Mouse (Mus musculus) B cell, adult 62 days (primary cell): Measurements from ENCODE around the gene Tgfbr1. TPM values are rescaled to one million over a fixed set of nuclear protein-coding genes. Genes with fewer than 3 reads are reported as not detected.

Experiments
- total RNA-seq: library from RNA; stranded (reverse); gene quantifications from 4 replicates; pipeline ENCODE4 v1.2.4, GENCODE M21; 2023

Tgfbr1 gene
- total RNA-seq: 30.8 to 37.2 TPM (median 33.8 TPM) in 4 replicates

GRCm38 (mm10) chr4:47352803-47353388 is at the start of gene Tgfbr1:
Tgfbr1 (plus strand) TSS chr4:47353222.

Other genes starting within 250 kb of the Tgfbr1 start
- 0.55 TPM in 1 of 4 replicates, not detected in the others for gene Col15a1, start 145.1 kb upstream of the Tgfbr1 start, total RNA-seq
- gene Alg2, start 121.1 kb downstream of the Tgfbr1 start, total RNA-seq: 11.9 to 16.4 TPM (median 15.1 TPM) in 4 replicates
- gene Sec61b, start 121.4 kb downstream of the Tgfbr1 start, total RNA-seq: 61.4 to 80.3 TPM (median 69.2 TPM) in 4 replicates